ENCODE assay signal across 23 mouse cellular contexts in genomic region chr11:24139432-24139831, GRCm38 (mm10).
A peak's percentile ranks its signal among the peaks of the same experiment; 100 is the strongest.
DNase-seq lines count a peak whose midpoint lies in the region; ATAC-seq and TF ChIP-seq lines count a peak whose summit lies in the region.
"Had no signal": no experiment of that assay in that cellular context is flagged by ENCODE, and none has a peak within 500 bp of the region (broad histone marks: within the 10 kb centered on the region; RNA-seq: fewer than 3 reads in every experiment).

No protein-coding gene starts in this region.

- H3K27ac ChIP-seq in liver, embryonic 13.5 days, result peak overlapping the region; percentile 66
- no peak overlapping the region for H3K27ac ChIP-seq in liver, postnatal 0 days (ENCODE audit: low read depth)
- H3K27ac ChIP-seq in bone marrow, adult 2 months (ENCODE audit: control insufficient read depth, insufficient read depth, low read depth, low read length, poor library complexity), result peak overlapping the region; percentile 63; the same call in 1 of the 2 replicates
- H3K27ac ChIP-seq: forebrain, embryonic 10.5 days; hindbrain, embryonic 12.5 days; midbrain, embryonic 10.5 days had no signal

- DNase-seq in liver, embryonic 13.5 days, result no peak
- no peak for DNase-seq in liver, postnatal 0 days
- DNase-seq in B cell, adult 2 months, result peak; percentile 47 to 55
- DNase-seq in right cerebral cortex, adult 2 months (ENCODE audit: low spot score in 2 of 2), result no peak
- no peak for DNase-seq in lung, postnatal 25 days (ENCODE audit: low spot score)
- DNase-seq: adrenal gland, postnatal 25 days; cerebellum, adult 9-11 months; gastrocnemius, postnatal 10 days; heart, adult 11 months; heart, postnatal 10 days; lung, adult 2 months; lung, postnatal 36 days; right cerebral cortex, postnatal 14 days; thymus, adult 18-20 months; thymus, postnatal 4 days had no signal

- no peak for TF ChIP-seq EP300 in liver, postnatal 0 days (IDR thresholded peaks at IDR 0.05; ENCODE audit: low read depth)

- H3K4me2 ChIP-seq in liver, embryonic 13.5 days, result no peak overlapping the region
- H3K4me2 ChIP-seq in liver, postnatal 0 days (ENCODE audit: low read depth, low read length), result no peak overlapping the region
- H3K4me2 ChIP-seq: heart, embryonic 12.5 days; hindbrain, embryonic 12.5 days had no signal

- H3K27me3 ChIP-seq in liver, embryonic 13.5 days, result no peaks in the 10 kb centered on the region
- H3K27me3 ChIP-seq in liver, postnatal 0 days (ENCODE audit: insufficient read depth, low read length), result no peaks in the 10 kb centered on the region
- no peaks in the 10 kb centered on the region for H3K27me3 ChIP-seq in megakaryocyte, embryonic 14.5 days (replicated peaks)
- H3K27me3 ChIP-seq: heart, embryonic 12.5 days; hindbrain, embryonic 12.5 days had no signal

- no peak for ATAC-seq in liver, embryonic 13.5 days (ENCODE audit: low read depth)
- ATAC-seq in liver, postnatal 0 days, result no peak
- ATAC-seq: forebrain, embryonic 16.5 days; intestine, postnatal 0 days had no signal

- peaks cover 52% of the 10 kb centered on the region for H3K36me3 ChIP-seq in liver, embryonic 13.5 days
- no peaks in the 10 kb centered on the region for H3K36me3 ChIP-seq in liver, postnatal 0 days (replicated peaks; ENCODE audit: insufficient read depth, low read length)
- H3K36me3 ChIP-seq in megakaryocyte, embryonic 14.5 days (replicated peaks; ENCODE audit: low read length), result peaks cover 4% of the 10 kb centered on the region

- H3K4me3 ChIP-seq in liver, embryonic 13.5 days (replicated peaks), result no peak overlapping the region
- no peak overlapping the region for H3K4me3 ChIP-seq in liver, postnatal 0 days (ENCODE audit: low read depth, low read length)
- H3K4me3 ChIP-seq in bone marrow, adult 2 months (replicated peaks; ENCODE audit: control insufficient read depth, low read depth, low read length), result no peak overlapping the region
- peak overlapping the region; percentile 62 for H3K4me3 ChIP-seq in megakaryocyte, embryonic 14.5 days (replicated peaks)
- H3K4me3 ChIP-seq: forebrain, embryonic 10.5 days; heart, embryonic 12.5 days; hindbrain, embryonic 12.5 days; midbrain, embryonic 10.5 days had no signal

- no peak overlapping the region for H3K9ac ChIP-seq in liver, embryonic 13.5 days
- no peak overlapping the region for H3K9ac ChIP-seq in liver, postnatal 0 days (replicated peaks)
- H3K9ac ChIP-seq: heart, embryonic 12.5 days; hindbrain, embryonic 12.5 days had no signal

- TF ChIP-seq POLR2A in bone marrow, adult 2 months (IDR thresholded peaks at IDR 0.05; ENCODE audit: borderline replicate concordance, control insufficient read depth, low read depth, low read length), result no peak

- peaks cover 6% of the 10 kb centered on the region; the same call in 1 of the 2 replicates for H3K9me3 ChIP-seq in liver, embryonic 13.5 days (replicated peaks)
- H3K9me3 ChIP-seq in liver, postnatal 0 days (ENCODE audit: low read length), result peaks cover 2% of the 10 kb centered on the region; the same call in 1 of the 2 replicates
- no peaks in the 10 kb centered on the region for H3K9me3 ChIP-seq in megakaryocyte, embryonic 14.5 days
- H3K9me3 ChIP-seq: heart, embryonic 12.5 days; hindbrain, embryonic 12.5 days had no signal

- H3K4me1 ChIP-seq in liver, embryonic 13.5 days (replicated peaks), result peaks cover 90% of the 10 kb centered on the region
- peaks cover 37% of the 10 kb centered on the region for H3K4me1 ChIP-seq in liver, postnatal 0 days (ENCODE audit: insufficient read depth)
- H3K4me1 ChIP-seq in bone marrow, adult 2 months (ENCODE audit: control insufficient read depth, insufficient read depth, low read length), result peaks cover 20% of the 10 kb centered on the region
- peaks cover 91% of the 10 kb centered on the region for H3K4me1 ChIP-seq in megakaryocyte, embryonic 14.5 days

- TF ChIP-seq CTCF in liver, postnatal 0 days (IDR thresholded peaks at IDR 0.05; ENCODE audit: low read depth), result no peak
- TF ChIP-seq CTCF in bone marrow, adult 2 months (IDR thresholded peaks at IDR 0.05; ENCODE audit: control insufficient read depth, insufficient read depth, low read length), result no peak

- WGBS in liver, embryonic 13.5 days (ENCODE audit: insufficient replicate concordance), result 45% methylated on average over 6 of the region's 6 CpGs
- 48% methylated on average over 6 of the region's 6 CpGs for WGBS in liver, postnatal 0 days (ENCODE audit: insufficient replicate concordance)
- WGBS in bone marrow, adult 2 months, result 16% methylated on average over 6 of the region's 6 CpGs

Comparison
In these comparisons a context has a peak if more than half of its experiments do, and no peak if none do; other contexts are left out.
1. DNase-seq: peak in B cell, adult 2 months (2 of 2); none in liver, embryonic 13.5 days (single experiment), liver, postnatal 0 days (single experiment), right cerebral cortex, adult 2 months (0 of 2) and lung, postnatal 25 days (single experiment).